Mouse (Mus musculus) heart, adult 2 months (tissue): ENCODE measurements at regions not wholly inside any gene's neighbourhood (a gene's known extent, or its start where the extent isn't known, plus 50 kb on each side); places are given as distances from the start of the nearest gene placed in this dataset.

Experiments
- CTCF ChIP-seq: fragments of 200-600 bp; IDR thresholded peaks from 2 replicates; pipeline ENCODE4 v1.8.1; 2022; ENCODE audit warnings: antibody characterized with exemption, mild to moderate bottlenecking, moderate library complexity
- POLR2A ChIP-seq: fragments of 200-500 bp; IDR thresholded peaks from 2 replicates; pipeline ENCODE4 v1.6.1; 2011; ENCODE audit warnings: mild to moderate bottlenecking, low read depth, low read length, control low read depth; ENCODE audit not compliant: insufficient read depth

GRCm38 (mm10) chr2:147927792-147928670 lies 118.7 kb downstream of the Foxa2 start:
- TF ChIP-seq CTCF = no peak
- TF ChIP-seq POLR2A = no peak
